Mouse (Mus musculus): ENCODE measurements around the gene F2r.

F2r gene

DNA sequence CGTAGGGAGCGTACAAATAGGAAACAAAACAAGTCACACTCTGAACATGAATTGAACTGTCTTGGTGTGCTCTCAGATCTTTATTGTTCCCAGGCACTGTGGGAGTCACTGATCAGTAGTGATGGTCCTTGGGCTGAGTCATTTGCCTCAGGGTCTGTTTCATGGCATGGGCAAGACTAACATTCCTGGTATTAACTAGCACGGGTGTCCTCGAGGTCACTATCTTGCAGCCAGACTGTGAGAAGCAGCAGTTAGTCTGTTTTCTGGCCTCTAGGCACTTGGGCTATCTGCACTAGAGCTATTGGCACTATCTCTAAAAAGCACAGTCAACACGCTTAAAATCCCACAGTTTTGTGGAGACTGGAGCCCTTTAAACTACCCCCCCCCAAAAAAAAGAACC, 22.4 kb downstream of the F2r start:
- peak; percentile 42 for DNase-seq (ENCODE audit: inconsistent ontology term)

DNA sequence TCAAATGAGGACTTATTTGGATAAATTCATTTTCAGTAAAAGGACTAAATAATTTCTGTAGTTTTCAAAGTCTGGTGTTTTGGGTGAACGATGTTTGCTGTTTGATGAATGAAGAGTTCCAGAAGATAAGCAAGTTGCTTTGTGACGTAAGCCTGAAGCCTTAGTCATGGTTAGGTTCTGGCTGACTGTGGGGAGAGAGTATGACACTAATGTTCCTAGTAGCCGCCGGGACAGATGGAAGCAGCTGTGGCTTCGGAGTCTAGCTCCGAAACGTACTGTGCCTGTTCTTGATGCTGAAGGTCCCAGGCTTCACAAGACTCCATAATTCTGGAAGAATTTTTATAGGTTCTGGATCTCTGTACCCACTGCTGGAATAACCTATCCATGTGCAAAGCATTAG, 22.9 kb downstream of the F2r start:
- DNase-seq (ENCODE audit: inconsistent ontology term), result no peak

DNA sequence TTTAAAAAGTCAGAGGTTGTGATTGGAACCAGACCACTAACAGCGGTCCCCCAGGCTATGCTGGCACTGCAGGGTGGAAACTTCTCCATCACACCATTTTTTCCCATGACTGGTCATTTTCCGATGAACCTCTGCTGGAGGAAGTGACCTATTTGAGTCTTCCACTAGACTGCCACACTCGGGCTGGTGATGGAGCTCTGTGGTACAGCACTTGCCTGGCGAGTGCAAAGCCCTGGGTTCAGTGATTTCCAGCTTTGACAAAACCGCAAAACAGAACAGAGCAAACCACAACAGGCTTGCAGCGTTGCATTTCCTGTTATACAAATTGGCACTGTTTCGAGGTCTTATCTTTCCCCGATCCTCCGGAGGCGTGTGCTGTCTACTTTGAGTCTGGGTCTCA, 25.4 kb downstream of the F2r start:
- no peak for DNase-seq (ENCODE audit: inconsistent ontology term)

DNA sequence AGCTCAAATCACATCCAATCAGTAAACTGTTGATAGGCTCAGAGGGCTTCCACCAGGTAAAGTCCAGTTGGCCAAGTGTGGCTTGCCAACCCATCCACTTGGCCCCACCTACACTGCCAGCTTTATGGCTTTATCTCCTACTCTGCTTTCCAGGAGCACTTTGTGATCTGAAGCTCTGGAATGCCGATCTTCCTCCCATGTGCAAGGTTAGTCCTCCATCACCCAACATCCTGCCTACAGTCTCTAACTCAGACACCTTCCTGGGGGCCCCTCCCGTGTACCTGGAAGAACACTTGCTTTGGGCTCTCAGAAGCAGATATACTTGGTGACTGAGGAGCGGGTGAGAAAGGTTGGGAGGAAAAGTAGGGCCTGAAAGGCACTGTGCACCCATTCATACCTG, 26.7 kb downstream of the F2r start:
- DNase-seq (ENCODE audit: inconsistent ontology term), result no peak

DNA sequence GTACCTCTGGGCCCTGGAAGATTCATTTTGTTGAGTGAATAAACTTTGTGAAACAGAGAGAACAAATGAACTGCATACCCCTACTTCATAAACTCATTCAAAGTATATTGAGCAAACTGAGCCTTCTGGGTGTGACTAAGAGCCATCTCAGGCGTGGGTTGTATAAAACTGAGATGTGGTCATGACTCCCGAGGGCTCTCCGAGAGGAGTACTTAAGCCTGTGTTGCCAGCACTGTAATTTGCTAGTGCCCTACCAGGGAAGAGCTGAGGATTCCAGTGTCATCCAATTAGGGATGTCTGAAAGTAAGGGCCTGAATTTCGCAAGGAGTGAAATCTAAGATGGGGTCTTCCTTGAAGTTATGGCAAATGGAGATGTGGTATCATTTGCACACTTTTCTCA, 30.7 kb downstream of the F2r start:
- DNase-seq (ENCODE audit: inconsistent ontology term), result no peak

DNA sequence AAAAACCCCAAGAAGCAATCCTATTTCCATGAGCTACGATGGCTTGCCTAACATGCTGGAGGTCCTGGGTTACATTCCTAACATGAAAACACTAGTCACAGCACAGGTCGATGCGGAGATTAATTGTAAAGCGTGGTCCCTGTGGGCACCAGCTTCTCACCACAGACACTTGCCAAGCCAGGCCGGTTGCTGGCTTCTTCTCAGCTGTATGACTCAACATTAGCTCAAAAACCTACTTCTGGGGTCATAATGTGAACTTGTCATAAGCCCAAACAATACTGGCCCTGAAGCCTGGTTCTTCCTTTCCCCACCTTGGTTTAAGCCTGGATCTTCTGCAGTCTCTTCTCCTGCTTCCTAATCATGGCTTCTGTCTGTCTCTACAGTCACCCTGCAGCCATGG, 33.4 kb downstream of the F2r start:
- DNase-seq (ENCODE audit: inconsistent ontology term), result peak; percentile 62

DNA sequence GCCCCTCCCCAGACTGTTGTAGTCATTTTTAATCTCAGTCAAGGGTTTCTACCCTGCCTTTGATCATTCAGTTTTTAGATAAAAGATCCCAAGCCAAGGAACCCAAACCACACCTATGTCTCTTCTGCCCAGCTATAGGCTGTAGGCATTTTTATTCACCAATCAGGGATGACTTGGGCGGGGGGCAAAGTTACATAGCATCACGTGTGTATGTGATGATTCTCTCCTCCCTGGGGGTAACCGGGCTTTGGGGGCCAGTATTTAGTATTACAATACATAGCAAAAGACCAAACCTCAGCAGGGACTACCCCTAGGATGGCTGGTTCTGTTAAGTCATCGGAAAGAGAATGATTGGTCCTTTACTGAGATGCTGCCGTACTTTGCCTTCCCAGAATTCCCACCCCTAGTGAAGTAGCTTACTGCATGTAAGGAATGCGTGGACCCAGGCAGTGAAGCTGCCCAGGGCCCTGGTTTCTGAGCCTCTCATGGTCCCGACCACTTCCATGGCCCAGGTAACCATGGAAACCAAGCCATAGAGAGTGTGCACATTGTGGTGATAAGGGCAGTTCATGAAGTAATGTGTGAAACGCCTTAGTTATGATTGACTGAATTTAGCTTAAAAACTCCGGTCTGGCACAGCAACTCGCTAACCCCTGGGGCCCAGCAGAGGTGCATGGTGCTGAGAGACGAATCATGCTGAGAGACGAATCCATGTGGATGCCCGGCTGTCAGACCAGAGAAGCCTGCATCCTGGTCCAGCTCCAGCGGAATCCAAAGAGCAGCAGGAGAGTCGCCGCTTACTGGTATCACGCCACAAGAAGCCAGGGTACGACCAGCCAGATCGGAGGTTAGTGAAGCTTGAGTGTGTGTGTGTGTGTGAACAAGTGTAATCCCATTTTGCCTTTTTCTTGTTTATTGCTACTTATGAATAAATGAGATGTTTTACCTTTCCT, 34.8 kb downstream of the F2r start:
- DNase-seq (ENCODE audit: inconsistent ontology term), result no peak

DNA sequence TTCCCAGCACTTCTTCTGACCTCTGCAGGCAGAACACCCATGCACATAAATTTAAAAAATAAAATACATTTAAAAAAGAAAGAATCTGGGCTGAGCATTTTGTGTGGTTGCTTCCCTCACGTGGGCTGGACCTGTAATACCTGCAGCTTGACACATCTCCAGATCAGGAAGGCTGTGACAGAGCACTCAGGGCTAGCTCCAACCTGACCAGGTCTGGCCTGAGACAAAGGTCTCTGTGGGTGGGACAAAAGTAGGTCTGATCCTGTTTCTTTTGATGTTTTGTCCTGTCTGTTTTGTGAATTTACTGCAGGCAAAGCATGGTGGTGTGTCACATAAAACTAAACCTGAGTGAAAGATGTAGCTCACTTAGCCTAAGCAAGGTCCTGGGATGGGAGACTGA, 36.4 kb downstream of the F2r start:
- DNase-seq (ENCODE audit: inconsistent ontology term), result no peak

DNA sequence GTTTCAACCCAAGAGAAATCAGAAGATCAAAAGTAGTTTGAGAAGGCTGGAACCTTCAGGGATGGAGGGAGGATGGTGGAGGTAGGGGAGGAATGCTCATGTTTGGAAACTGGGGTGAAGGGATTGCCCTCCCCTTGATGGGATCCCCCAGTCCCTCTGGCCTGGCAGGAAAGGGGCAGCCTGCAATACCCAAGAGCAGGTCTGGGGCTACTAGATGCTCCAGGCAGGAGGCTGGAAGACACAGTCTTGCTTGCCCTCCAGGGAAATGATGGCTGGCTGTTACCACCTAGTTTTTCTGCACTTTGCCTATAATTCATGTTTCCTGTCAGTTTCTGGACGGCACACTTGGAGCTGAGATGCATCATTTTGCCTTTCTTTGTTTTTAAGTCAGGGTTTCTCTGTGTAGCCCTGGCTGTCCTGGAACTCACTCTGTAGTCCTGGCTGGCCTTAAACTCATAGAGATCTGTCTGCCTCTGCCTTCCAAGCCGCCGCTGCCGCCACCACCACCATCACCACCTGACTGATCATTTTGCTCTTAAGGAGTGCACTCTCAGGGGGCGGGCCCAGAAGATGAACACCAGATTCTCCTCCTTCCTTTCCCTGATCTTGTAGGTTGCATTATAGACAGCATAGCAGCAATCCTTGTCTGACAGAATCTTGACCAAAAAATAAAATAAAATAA, 40.1 kb downstream of the F2r start:
- DNase-seq (ENCODE audit: inconsistent ontology term), result no peak

DNA sequence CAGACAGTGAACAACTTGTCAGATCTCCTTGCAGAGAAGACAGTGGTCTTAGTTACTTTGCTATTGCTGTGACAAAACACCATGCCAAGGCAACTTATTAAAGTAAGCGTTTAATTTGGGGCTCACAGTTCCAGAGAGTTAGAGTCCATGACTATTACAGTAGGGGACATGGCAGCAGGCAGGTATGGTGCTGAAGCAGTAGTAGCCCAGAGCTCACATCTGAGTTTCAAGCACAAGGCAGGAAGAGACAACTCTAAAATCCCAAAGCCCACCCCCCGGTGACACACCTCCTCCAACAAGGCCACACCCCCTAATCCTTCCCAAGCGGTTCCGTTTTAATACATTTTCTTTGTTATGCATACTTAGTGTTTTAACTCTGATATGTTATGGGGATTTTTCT, 47.4 kb downstream of the F2r start:
- DNase-seq (ENCODE audit: inconsistent ontology term), result no peak

DNA sequence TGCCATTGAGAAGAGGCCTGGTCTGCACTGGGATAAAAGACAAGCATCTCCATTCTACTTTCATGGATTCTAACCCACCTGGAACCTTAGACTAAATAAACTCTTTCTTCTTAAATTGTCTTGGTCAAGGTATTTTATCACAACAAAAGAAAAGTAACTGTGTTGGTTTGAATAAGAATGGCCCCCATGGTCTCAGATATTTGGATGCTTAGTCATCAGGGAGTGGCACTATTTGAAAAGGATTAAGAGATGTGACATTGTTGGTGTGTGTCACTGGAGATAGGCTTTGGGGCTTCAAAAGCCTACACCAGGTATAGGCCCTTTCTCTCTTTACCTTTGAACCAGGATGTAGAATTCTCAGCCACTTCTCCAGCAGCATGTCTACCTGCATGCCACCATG, 49.0 kb downstream of the F2r start:
- DNase-seq (ENCODE audit: inconsistent ontology term), result no peak

DNA sequence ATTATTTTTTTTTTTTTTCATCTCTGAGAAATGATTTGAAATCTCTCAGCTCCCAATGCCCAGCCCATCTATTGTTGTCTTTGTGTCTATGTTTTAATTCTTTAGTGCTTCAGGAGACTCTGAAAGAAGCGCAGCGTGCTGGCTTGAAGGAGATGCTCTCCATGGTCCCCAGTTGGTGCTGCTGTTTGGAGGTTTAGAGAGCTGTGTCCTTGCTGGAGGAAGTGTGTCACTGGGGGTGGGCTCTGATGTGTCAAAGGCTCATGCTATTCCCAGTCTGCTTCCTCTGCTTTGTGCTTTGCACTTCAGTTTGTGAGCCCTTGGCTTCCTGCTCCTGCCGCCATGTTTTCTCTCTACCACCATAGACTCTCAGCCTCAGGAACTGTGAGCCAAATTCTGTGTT, 50.0 kb downstream of the F2r start:
- DNase-seq (ENCODE audit: inconsistent ontology term), result no peak

DNA sequence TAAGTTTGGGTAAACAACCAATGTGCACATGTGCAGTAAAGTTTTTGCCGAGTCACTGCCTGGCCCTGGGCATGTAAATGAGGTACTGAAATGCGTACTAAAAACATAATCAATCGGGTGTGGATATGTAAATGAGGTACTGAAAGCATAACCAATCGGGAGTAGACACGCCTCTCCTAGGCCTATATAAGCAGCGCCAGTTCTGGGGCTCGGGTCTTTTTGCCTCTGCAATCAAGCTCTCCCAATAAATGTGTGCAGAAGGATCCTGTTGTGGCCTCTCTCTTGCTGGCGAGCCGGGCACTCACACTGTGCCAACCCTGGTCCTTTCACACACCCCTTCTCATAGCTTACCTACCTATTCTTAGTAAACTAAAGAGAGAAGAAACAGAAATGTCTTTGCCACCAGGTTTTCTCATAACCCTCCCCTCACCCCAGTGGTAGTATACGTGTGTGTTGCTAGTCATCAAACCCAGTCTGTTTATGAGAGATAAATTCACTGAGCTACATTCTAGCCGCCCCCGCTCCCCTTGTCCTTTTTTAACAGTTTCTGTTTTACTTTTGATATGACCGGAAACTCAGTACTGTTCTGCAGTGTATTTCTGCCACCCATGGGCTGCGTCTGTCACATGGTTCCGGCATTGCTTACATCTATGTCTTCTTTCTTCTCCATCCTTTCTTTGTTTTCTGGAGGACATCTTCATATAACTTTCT, 51.3 kb downstream of the F2r start:
- DNase-seq (ENCODE audit: inconsistent ontology term), result no peak

DNA sequence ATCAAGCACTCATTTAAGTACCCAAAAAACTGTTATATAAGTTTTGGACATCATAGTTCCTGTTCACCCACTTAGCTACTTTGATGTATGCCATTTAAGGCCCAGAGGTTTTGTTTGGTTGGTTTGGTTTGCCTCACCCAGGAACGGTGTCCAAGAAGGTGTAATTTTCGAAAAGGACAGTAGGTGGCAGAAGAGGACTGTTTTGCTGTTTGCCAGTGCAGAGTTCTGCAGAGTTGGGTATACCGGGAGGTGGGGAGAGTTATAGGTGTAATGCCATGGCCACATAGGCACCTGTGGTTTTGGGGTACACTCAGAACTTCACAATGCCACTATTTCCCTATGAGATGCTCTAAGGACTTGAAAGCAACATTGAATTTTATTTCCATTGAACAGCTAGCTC, 54.6 kb downstream of the F2r start:
- DNase-seq (ENCODE audit: inconsistent ontology term), result no peak

DNA sequence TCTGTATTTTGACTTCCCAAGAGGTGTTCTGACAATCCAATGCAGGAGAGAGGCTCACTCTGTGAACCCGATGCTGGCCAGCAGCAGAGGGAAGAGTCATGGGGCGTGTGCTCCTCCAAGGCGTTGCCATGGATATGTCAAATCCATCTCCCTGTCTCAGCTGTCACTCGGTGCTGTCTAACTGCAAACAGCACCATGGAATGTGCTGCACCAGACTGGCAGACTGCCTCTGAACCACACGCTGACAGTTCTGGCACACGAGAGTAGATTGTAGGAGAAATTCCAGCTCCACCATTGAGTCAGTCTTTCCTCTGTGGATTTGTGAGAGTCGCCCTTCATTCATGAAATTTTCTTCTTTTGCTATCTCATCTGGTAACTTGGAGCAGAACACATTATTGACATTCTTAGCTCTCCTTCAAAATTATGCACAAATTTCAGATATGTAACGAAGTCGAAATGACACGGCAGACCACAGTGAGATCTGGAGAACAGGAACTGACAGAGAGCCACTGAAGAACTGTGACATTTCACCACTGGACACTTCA, 55.1 kb downstream of the F2r start:
- peak; percentile 94 for DNase-seq (ENCODE audit: inconsistent ontology term)

DNA sequence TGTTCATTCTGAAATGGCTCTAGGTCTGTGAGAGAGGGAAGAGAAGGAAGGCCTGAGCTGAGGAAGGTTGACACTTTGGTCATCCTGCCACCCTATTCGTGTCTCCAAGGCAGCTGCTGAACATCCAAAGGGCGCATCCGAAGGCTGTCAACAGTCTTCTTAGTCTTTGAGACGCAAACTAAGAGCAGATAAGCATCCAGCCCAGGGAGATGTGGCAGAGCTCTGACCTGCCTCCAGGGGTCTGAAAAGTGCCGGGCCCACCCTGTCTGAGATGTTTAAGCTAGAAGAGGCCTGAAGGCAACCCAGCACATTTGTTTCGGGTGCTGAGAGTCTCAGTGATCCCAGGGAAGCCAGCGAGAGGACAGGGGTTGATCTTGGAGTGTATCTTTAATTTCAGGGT, 61.0 kb downstream of the F2r start:
- no peak for DNase-seq (ENCODE audit: inconsistent ontology term)

DNA sequence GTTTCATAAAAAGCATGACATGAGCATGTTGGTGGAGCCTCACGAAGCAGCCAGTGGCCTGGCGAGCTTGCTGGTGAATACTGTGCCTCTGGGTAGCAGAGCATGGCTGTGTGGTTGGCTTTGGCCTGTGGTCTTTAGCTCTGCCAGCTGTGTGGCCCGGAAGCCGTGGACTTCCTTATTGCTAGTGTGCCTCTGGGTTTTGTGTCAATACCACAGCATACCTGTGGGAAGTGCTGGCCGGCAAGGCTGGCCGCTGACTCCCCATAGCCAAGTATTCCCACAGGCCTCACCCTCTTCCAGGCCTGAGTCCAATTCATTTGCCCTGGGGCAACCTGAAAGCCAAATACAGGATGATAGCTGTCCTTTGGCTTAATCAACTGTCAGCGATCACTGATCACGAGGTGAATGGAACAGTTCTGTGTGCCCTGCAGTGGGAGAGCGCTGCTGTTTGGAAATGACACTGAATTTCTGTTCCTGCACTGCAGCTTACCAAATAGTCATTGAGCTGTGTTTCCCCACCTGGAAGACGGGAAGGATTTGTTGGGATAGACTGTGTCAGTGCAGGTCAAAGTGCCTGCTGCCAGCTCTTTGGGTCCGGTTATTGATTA, 64.3 kb downstream of the F2r start:
- peak; percentile 85 for DNase-seq (ENCODE audit: inconsistent ontology term)

Measured in Muller cell, postnatal 12 days (primary cell).